Mouse (Mus musculus): ENCODE results near the gene Ikzf3. TPM values are rescaled to one million over a fixed set of nuclear protein-coding genes. Genes with fewer than 3 reads are reported as not detected.

Gene Ikzf3
- polyA plus RNA-seq, 1 experiment, result not detected

DNA sequence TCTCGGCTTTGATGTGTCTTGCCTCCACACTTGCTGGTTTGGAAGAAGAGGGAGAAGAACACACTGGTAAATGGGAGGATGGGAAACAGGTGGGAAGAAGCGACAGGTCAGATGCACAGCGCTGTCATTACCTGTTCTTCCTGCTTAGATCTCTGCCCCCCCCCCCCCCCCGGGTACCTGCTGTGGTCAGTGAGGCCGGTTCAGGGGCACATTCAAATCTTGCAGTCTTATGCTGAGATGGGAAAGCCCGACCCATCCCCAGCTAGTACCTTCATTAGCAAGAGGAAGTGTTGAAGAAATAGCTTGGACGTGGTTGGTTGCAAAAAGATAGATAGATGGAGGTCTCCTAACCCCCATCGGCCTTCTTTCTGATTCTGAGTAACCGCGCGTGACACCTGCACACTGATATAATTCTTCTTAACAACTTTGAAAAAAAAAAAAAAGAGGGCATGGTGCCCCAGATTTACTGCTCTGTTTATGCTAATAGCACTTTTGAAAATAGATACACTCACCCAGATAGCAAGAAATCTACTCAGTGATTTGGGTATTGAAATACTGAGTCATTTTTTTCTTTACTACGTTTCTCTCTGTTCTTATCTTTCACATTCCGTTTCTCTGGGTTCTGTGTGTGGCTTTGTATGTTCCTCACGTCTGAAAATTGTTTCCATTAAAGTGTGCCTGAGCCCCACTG lies 68.7 kb downstream of the Ikzf3 start:
- Histone ChIP-seq H3K4me2 (ENCODE audit: low read depth) (no peak overlapping the region), H3ac (ENCODE audit: control insufficient read depth, insufficient read length) (no peak overlapping the region), H3K36me3 (ENCODE audit: control insufficient read depth, insufficient read depth) (no peaks in the 10 kb centered on the region), H3K4me3 (no peak overlapping the region), H3K79me2 (ENCODE audit: control insufficient read depth, insufficient read depth) (no peaks in the 10 kb centered on the region), H3K27me3 (ENCODE audit: control insufficient read depth, insufficient read depth, insufficient read length) (peaks cover 69% of the 10 kb centered on the region)
- TF ChIP-seq POLR2AphosphoS2 (IDR thresholded peaks at IDR 0.05; ENCODE audit: insufficient read length, low read depth), result no peak
- no peak for TF ChIP-seq MYOG (IDR thresholded peaks at IDR 0.05; ENCODE audit: control insufficient read depth in 1 of 3, insufficient read depth in 1 of 3, insufficient read length in 2 of 3, low read depth in 2 of 3)

GRCm38 (mm10) chr11:98476434-98476807 lies 69.4 kb downstream of the Ikzf3 start:
- H3K36me3 ChIP-seq (ENCODE audit: control insufficient read depth, insufficient read depth), result no peaks in the 10 kb centered on the region
- H3K79me2 ChIP-seq (ENCODE audit: control insufficient read depth, insufficient read depth), result no peaks in the 10 kb centered on the region
- no peak overlapping the region for H3ac ChIP-seq (ENCODE audit: control insufficient read depth, insufficient read length)
- H3K4me2 ChIP-seq (ENCODE audit: low read depth), result no peak overlapping the region
- H3K4me3 ChIP-seq, result no peak overlapping the region
- TF ChIP-seq POLR2A (IDR thresholded peaks at IDR 0.05; ENCODE audit: insufficient read length, low read depth) (no peak), CEBPB (IDR thresholded peaks at IDR 0.05; ENCODE audit: insufficient read depth, poor library complexity, severe bottlenecking) (no peak), MAX (IDR thresholded peaks at IDR 0.05; ENCODE audit: low read depth) (no peak), SRF (IDR thresholded peaks at IDR 0.05; ENCODE audit: control insufficient read depth, insufficient read length, low read depth) (no peak)
- H3K27me3 ChIP-seq (ENCODE audit: control insufficient read depth, insufficient read depth, insufficient read length), result peaks cover 70% of the 10 kb centered on the region

DNA sequence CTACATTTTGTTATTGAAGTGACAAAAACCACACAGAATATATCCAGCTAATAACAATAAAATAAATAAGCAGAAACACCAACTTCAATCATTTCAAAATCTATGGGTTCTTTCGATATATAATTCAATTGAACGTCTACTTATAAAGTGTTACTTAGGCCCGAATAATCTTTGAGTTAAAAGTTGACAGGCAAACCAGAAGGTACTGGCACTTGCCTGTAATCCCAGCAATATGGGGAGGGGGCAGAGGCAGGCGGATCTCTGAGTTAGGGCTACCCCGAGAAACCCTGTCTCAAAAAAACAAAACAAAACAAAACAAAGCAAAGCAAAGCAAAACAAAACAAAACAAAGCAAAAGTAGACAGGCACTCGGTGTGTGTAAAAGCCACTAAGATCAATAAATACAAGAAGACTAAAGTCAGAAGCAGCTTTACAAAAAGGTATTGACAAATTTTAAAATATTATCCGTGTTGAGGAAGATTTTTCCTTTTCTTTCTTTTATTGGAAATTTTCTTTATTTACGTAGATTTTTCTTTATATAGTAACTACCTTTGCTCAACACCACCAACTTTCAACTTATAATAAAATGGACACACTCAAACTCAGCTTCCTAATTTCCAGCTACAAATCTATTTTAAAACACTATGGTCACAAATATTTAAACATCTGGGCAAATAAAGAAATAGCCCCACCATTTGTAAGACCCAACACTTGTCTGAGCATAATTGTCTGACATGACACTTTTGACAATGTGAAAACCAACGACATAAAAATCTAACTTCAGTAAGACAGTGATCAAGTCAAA lies 70.0 kb downstream of the Ikzf3 start:
- Histone ChIP-seq H3K27me3 (ENCODE audit: control insufficient read depth, insufficient read depth, insufficient read length) (peaks cover 68% of the 10 kb centered on the region), H3ac (ENCODE audit: control insufficient read depth, insufficient read length) (no peak overlapping the region), H3K4me3 (no peak overlapping the region), H3K79me2 (ENCODE audit: control insufficient read depth, insufficient read depth) (no peaks in the 10 kb centered on the region), H3K4me2 (ENCODE audit: low read depth) (no peak overlapping the region), H3K36me3 (ENCODE audit: control insufficient read depth, insufficient read depth) (no peaks in the 10 kb centered on the region)
- TF ChIP-seq MYOD1 (IDR thresholded peaks at IDR 0.05; ENCODE audit: control insufficient read depth in 1 of 3, insufficient read length in 2 of 3, low read depth in 2 of 3), result no peak
- TF ChIP-seq MYOG (IDR thresholded peaks at IDR 0.05; ENCODE audit: control insufficient read depth in 1 of 3, insufficient read depth in 1 of 3, insufficient read length in 2 of 3, low read depth in 2 of 3), result no peak
- no peak for TF ChIP-seq MAX (IDR thresholded peaks at IDR 0.05; ENCODE audit: low read depth)
- no peak for TF ChIP-seq SRF (IDR thresholded peaks at IDR 0.05; ENCODE audit: control insufficient read depth, insufficient read length, low read depth)
- TF ChIP-seq REST (IDR thresholded peaks at IDR 0.05; ENCODE audit: insufficient read depth, insufficient read length), result no peak
- no peak for TF ChIP-seq USF1 (IDR thresholded peaks at IDR 0.05; ENCODE audit: low read depth)
- no peak for TF ChIP-seq E2F4 (IDR thresholded peaks at IDR 0.05; ENCODE audit: insufficient read depth)
- no peak for TF ChIP-seq POLR2A (IDR thresholded peaks at IDR 0.05; ENCODE audit: insufficient read length, low read depth)
- no peak for TF ChIP-seq TCF3 (IDR thresholded peaks at IDR 0.05; ENCODE audit: insufficient read length, low read depth)
- no peak for TF ChIP-seq CEBPB (IDR thresholded peaks at IDR 0.05; ENCODE audit: insufficient read depth, poor library complexity, severe bottlenecking)
- no peak for TF ChIP-seq TCF12 (IDR thresholded peaks at IDR 0.05; ENCODE audit: insufficient read depth, poor library complexity, severe bottlenecking)
- no peak for TF ChIP-seq POLR2AphosphoS2 (IDR thresholded peaks at IDR 0.05; ENCODE audit: insufficient read length, low read depth)

- Histone ChIP-seq H3ac (ENCODE audit: control insufficient read depth, insufficient read length) (no peak overlapping the region), H3K36me3 (ENCODE audit: control insufficient read depth, insufficient read depth) (no peaks in the 10 kb centered on the region), H3K79me2 (ENCODE audit: control insufficient read depth, insufficient read depth) (no peaks in the 10 kb centered on the region), H3K27me3 (ENCODE audit: control insufficient read depth, insufficient read depth, insufficient read length) (peaks cover 68% of the 10 kb centered on the region), H3K4me2 (ENCODE audit: low read depth) (no peak overlapping the region), H3K4me3 (no peak overlapping the region)
- no peak for TF ChIP-seq TCF12 (IDR thresholded peaks at IDR 0.05; ENCODE audit: insufficient read depth, poor library complexity, severe bottlenecking)
- no peak for TF ChIP-seq TCF3 (IDR thresholded peaks at IDR 0.05; ENCODE audit: insufficient read length, low read depth)
- TF ChIP-seq MYOD1 (IDR thresholded peaks at IDR 0.05; ENCODE audit: control insufficient read depth in 1 of 3, insufficient read length in 2 of 3, low read depth in 2 of 3), result no peak
- no peak for TF ChIP-seq SRF (IDR thresholded peaks at IDR 0.05; ENCODE audit: control insufficient read depth, insufficient read length, low read depth)
- TF ChIP-seq REST (IDR thresholded peaks at IDR 0.05; ENCODE audit: insufficient read depth, insufficient read length), result no peak
- TF ChIP-seq MYOG (IDR thresholded peaks at IDR 0.05; ENCODE audit: control insufficient read depth in 1 of 3, insufficient read depth in 1 of 3, insufficient read length in 2 of 3, low read depth in 2 of 3), result no peak
- TF ChIP-seq POLR2AphosphoS2 (IDR thresholded peaks at IDR 0.05; ENCODE audit: insufficient read length, low read depth), result no peak
- no peak for TF ChIP-seq E2F4 (IDR thresholded peaks at IDR 0.05; ENCODE audit: insufficient read depth)
- no peak for TF ChIP-seq CEBPB (IDR thresholded peaks at IDR 0.05; ENCODE audit: insufficient read depth, poor library complexity, severe bottlenecking)
- TF ChIP-seq POLR2A (IDR thresholded peaks at IDR 0.05; ENCODE audit: insufficient read length, low read depth), result no peak
- no peak for TF ChIP-seq USF1 (IDR thresholded peaks at IDR 0.05; ENCODE audit: low read depth)
- no peak for TF ChIP-seq MAX (IDR thresholded peaks at IDR 0.05; ENCODE audit: low read depth)
Measured at GRCm38 (mm10) chr11:98474967-98475366, 70.9 kb downstream of the Ikzf3 start.
